Mouse (Mus musculus) erythroblast, embryonic 14.5 days (primary cell): ENCODE measurements around the gene Sgcd. TPM values are rescaled to one million over a fixed set of nuclear protein-coding genes. Genes with fewer than 3 reads are reported as not detected.

ENCODE experiments used
- H3K27me3 ChIP-seq: 2 replicates; pipeline ENCODE4 v1.6.1; 2012; ENCODE audit warnings: inconsistent platforms; ENCODE audit not compliant: control insufficient read depth
- H3K36me3 ChIP-seq: 2 replicates; pipeline ENCODE4 v1.6.1; 2012; ENCODE audit warnings: mild to moderate bottlenecking, inconsistent platforms; ENCODE audit not compliant: control insufficient read depth
- H3K4me1 ChIP-seq: 2 replicates; pipeline ENCODE4 v1.6.1; 2012; ENCODE audit warnings: inconsistent platforms; ENCODE audit not compliant: control insufficient read depth
- H3K4me3 ChIP-seq: replicated peaks from 2 replicates; pipeline ENCODE3; 2012; ENCODE audit warnings: moderate library complexity, mild to moderate bottlenecking, inconsistent platforms
- H3K9me3 ChIP-seq: 2 replicates; pipeline ENCODE4 v1.6.1; 2012; ENCODE audit warnings: low read length, inconsistent platforms, mixed read lengths; ENCODE audit not compliant: control insufficient read depth
- GATA1 ChIP-seq: IDR thresholded peaks from 2 replicates; pipeline ENCODE4 v1.6.1; 2012; ENCODE audit warnings: low read length, inconsistent platforms, mixed read lengths
- TAL1 ChIP-seq: IDR thresholded peaks from 3 replicates; pipeline ENCODE4 v1.6.1; 2012; ENCODE audit warnings: low read length, inconsistent platforms, mixed read lengths
- polyA plus RNA-seq: library from polyadenylated mRNA; stranded (reverse); fragments of >175 nt; gene quantifications from 2 replicates; pipeline ENCODE4 v1.2.3, GENCODE M21; 2012

Sgcd gene
- polyA plus RNA-seq, 1 experiment: not detected

GRCm38 (mm10) chr11:47128331-47128730, 860.4 kb downstream of the Sgcd start:
- no peaks in the 10 kb centered on the region for H3K4me1 ChIP-seq
- no peaks in the 10 kb centered on the region for H3K36me3 ChIP-seq
- H3K4me3 ChIP-seq: no peak overlapping the region
- no peaks in the 10 kb centered on the region for H3K27me3 ChIP-seq
- no peaks in the 10 kb centered on the region; the same call in 1 of the 2 replicates for H3K9me3 ChIP-seq
- TF ChIP-seq TAL1 (no peak), GATA1 (no peak)

GRCm38 (mm10) chr11:47120874-47121273, 867.9 kb downstream of the Sgcd start:
- H3K9me3 ChIP-seq: no peaks in the 10 kb centered on the region
- TF ChIP-seq GATA1 (no peak), TAL1 (no peak)
- no peaks in the 10 kb centered on the region for H3K27me3 ChIP-seq
- H3K36me3 ChIP-seq: no peaks in the 10 kb centered on the region
- H3K4me3 ChIP-seq: no peak overlapping the region
- H3K4me1 ChIP-seq: no peaks in the 10 kb centered on the region

GRCm38 (mm10) chr11:47117896-47118295, 870.9 kb downstream of the Sgcd start:
- Histone ChIP-seq H3K9me3 (no peaks in the 10 kb centered on the region), H3K27me3 (no peaks in the 10 kb centered on the region), H3K36me3 (no peaks in the 10 kb centered on the region), H3K4me1 (no peaks in the 10 kb centered on the region), H3K4me3 (no peak overlapping the region)
- TF ChIP-seq GATA1 (no peak), TAL1 (no peak)

GRCm38 (mm10) chr11:47114366-47114765, 874.4 kb downstream of the Sgcd start:
- TF ChIP-seq GATA1: no peak
- Histone ChIP-seq H3K27me3 (no peaks in the 10 kb centered on the region), H3K4me3 (no peak overlapping the region), H3K9me3 (no peaks in the 10 kb centered on the region), H3K4me1 (no peaks in the 10 kb centered on the region), H3K36me3 (no peaks in the 10 kb centered on the region)

- H3K4me1 ChIP-seq: no peaks in the 10 kb centered on the region
- no peaks in the 10 kb centered on the region for H3K27me3 ChIP-seq
- no peaks in the 10 kb centered on the region for H3K9me3 ChIP-seq
- no peak overlapping the region for H3K4me3 ChIP-seq
- no peak for TF ChIP-seq GATA1
- no peak for TF ChIP-seq TAL1
- no peaks in the 10 kb centered on the region for H3K36me3 ChIP-seq
Observed at GRCm38 (mm10) chr11:47113081-47113480, 875.7 kb downstream of the Sgcd start.

- TF ChIP-seq TAL1 (no peak), GATA1 (no peak)
- Histone ChIP-seq H3K4me1 (no peaks in the 10 kb centered on the region), H3K9me3 (no peaks in the 10 kb centered on the region)
Observed at GRCm38 (mm10) chr11:47110314-47110713, 878.5 kb downstream of the Sgcd start.

GRCm38 (mm10) chr11:47107661-47108060, 881.1 kb downstream of the Sgcd start:
- no peaks in the 10 kb centered on the region for H3K27me3 ChIP-seq
- TF ChIP-seq TAL1 (no peak), GATA1 (no peak)
- no peaks in the 10 kb centered on the region for H3K4me1 ChIP-seq
- no peak overlapping the region for H3K4me3 ChIP-seq
- no peaks in the 10 kb centered on the region for H3K36me3 ChIP-seq
- H3K9me3 ChIP-seq: no peaks in the 10 kb centered on the region

More at GRCm38 (mm10) chr11:47110314-47110713, 878.5 kb downstream of the Sgcd start:
- Histone ChIP-seq H3K27me3 (no peaks in the 10 kb centered on the region), H3K4me3 (no peak overlapping the region), H3K36me3 (no peaks in the 10 kb centered on the region)

- no peak for TF ChIP-seq TAL1
- no peak for TF ChIP-seq GATA1
- no peaks in the 10 kb centered on the region for H3K36me3 ChIP-seq
- no peaks in the 10 kb centered on the region; the same call in 1 of the 2 replicates for H3K9me3 ChIP-seq
- no peaks in the 10 kb centered on the region for H3K4me1 ChIP-seq
- H3K4me3 ChIP-seq: no peak overlapping the region
- H3K27me3 ChIP-seq: no peaks in the 10 kb centered on the region
Observed at GRCm38 (mm10) chr11:47093296-47093912, 895.4 kb downstream of the Sgcd start.

- Histone ChIP-seq H3K4me3 (no peak overlapping the region), H3K9me3 (no peaks in the 10 kb centered on the region), H3K4me1 (no peaks in the 10 kb centered on the region), H3K27me3 (no peaks in the 10 kb centered on the region), H3K36me3 (no peaks in the 10 kb centered on the region)
- no peak for TF ChIP-seq GATA1
Observed at GRCm38 (mm10) chr11:47082517-47082916, 906.3 kb downstream of the Sgcd start.

GRCm38 (mm10) chr11:47073538-47073937, 915.2 kb downstream of the Sgcd start:
- Histone ChIP-seq H3K4me3 (no peak overlapping the region), H3K27me3 (no peaks in the 10 kb centered on the region), H3K4me1 (no peaks in the 10 kb centered on the region), H3K36me3 (no peaks in the 10 kb centered on the region), H3K9me3 (no peaks in the 10 kb centered on the region)
- TF ChIP-seq TAL1 (no peak), GATA1 (no peak)
